Mouse (Mus musculus): ENCODE data around the gene Uck2. TPM values are rescaled to one million over a fixed set of nuclear protein-coding genes. Genes with fewer than 3 reads are reported as not detected.

Gene Uck2
- polyA plus RNA-seq, 1 experiment from 2014 or later = 68.8 TPM

DNA sequence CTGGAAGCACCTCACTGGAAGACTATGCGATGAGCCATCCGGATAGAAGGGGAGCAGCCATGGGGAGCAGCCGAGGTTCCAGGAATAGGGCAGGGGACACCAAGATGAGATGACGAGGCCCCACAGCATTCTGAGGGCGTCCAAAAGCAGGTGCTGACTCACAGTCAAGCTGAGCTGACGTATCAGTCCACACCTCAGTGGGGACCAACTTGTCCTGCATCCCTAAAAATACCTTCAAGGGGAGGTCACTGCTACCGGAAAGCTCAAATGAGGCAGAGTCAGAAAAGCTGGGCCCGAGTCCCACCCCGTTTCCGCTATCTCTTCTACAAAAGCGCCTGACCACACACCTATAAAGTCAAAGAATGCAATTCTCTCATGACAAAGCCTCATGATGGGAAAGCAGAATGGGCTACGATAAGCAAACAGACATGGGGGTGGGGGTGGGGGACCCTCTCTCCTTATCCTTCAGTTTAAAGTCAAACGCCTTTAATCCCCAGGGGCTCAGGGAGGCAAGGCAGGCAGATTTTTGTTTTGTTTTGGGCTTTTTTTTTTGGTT, 5.9 kb downstream of the Uck2 start:
- Histone ChIP-seq H3K36me3 (ENCODE audit: control insufficient read depth, insufficient read depth) (no peaks in the 10 kb centered on the region), H3K4me2 (ENCODE audit: low read depth, low read length) (peak overlapping the region; percentile 19; the same call in 1 of the 2 replicates), H3K4me3 (ENCODE audit: low read length) (no peak overlapping the region), H3K9ac (ENCODE audit: low read length) (no peak overlapping the region), H3K27ac (ENCODE audit: low read length) (peak overlapping the region; percentile 45), H3K9me3 (replicated peaks; ENCODE audit: control insufficient read depth, low read length) (no peaks in the 10 kb centered on the region), H3K4me1 (ENCODE audit: control insufficient read depth, insufficient read depth, low read length) (peaks cover 27% of the 10 kb centered on the region), H3K27me3 (ENCODE audit: control insufficient read depth, insufficient read depth, low read length) (no peaks in the 10 kb centered on the region)
- ATAC-seq (replicated peaks; ENCODE audit: extremely low read depth, insufficient read depth, low FRiP score) = no peak
- 53% methylated on average over 13 of the region's 13 CpGs for WGBS

DNA sequence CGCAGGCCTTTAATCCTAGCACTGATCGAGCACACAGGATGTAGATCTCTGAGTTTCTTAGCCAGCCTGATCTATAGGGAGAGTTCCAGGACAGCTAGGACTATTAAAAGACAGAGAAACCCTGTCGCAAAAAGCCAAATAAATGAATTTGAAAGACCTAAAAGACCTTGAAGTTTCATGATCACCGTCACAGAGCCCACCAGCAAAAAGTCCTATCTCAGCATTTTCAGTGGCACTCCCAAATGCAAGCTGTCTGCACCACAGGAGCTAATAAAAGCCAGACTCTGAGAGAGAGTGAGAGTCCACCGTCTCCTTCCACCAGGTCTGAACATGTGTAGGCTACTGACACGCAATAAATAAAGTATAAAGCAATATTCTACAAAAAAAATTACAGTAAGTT, 6.7 kb downstream of the Uck2 start:
- 66% methylated on average over 6 of the region's 6 CpGs for WGBS
- Histone ChIP-seq H3K4me1 (ENCODE audit: control insufficient read depth, insufficient read depth, low read length) (peaks cover 35% of the 10 kb centered on the region), H3K27ac (ENCODE audit: low read length) (peak overlapping the region; percentile 25; the same call in 1 of the 2 replicates)

DNA sequence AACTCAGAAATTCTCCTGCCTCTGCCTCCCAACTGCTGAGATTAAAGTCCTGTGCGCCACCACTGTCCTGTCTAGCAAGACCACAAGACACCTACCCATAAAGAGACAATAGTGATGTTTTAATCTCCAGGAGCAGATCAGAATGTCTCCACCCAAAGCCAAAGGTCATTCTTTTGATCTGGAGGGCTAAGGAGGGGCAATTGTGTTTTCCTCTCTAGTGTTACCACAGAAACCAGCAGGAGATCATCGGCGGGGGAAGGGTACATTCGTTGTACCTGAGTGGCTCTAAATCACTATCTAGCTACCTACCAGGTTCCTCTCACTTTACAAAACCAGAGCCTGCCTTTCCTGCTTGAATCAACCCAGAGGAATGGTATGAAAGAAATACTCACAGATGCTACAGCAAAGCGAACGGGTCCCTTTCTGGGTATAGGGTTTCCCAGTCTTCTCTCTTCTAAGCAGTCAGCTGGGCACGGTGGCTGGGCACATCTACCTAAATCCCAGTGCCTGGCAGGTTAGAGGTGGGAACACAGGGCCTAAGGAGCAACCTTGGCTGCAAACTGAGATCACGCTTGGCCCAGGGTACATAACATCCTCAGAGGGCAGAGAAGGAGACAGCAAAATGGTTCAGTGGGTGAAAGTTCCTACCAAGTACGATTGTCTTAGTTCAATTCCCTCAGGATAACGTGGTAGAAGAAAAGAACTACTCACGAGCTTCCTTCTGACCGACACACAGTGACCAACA, 10.3 kb downstream of the Uck2 start:
- peaks cover 52% of the 10 kb centered on the region for H3K4me1 ChIP-seq (ENCODE audit: control insufficient read depth, insufficient read depth, low read length)

More for the DNA sequence above, 6.7 kb downstream of the Uck2 start:
- ATAC-seq (replicated peaks; ENCODE audit: extremely low read depth, insufficient read depth, low FRiP score) = no peak
- Histone ChIP-seq H3K36me3 (ENCODE audit: control insufficient read depth, insufficient read depth) (no peaks in the 10 kb centered on the region), H3K27me3 (ENCODE audit: control insufficient read depth, insufficient read depth, low read length) (no peaks in the 10 kb centered on the region), H3K9me3 (replicated peaks; ENCODE audit: control insufficient read depth, low read length) (no peaks in the 10 kb centered on the region), H3K4me2 (ENCODE audit: low read depth, low read length) (peak overlapping the region; percentile 19; the same call in 1 of the 2 replicates), H3K9ac (ENCODE audit: low read length) (no peak overlapping the region), H3K4me3 (ENCODE audit: low read length) (no peak overlapping the region)

DNA sequence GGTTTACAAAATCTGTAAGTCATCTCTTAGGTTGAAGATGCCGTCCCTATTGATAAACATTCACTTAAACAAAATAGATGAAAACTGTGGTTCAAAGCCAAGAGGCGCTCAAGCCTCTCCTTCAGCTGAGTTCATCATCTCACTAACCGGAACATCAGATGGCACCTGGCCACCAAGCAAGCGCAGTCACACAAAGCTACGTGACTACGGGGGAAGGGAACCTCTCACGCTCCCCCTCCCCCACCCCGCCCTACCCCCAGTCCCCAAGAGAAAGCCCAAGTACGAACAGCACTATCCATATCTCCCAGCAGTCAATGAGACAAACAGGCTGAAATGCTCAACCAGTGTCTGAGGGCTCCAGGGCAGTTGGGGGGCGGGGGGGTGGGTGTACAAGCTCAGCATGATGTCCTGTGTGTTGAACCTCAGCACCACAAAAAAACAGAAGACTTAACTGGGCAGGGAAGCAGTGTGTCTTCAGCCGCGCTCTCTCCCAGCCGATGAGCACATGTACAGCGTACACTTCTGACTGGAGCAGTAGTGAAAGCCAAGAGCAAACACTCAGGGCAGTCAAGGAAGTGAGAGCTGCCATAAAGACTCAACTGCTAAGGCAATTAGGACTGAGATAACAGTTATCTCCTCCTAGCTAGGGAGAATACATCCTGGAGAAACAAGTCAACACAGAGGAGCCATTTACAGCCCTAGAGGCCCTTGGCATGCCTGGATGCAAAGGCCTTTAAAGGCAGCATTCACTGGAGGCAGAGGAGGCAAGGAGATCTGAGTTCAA, 11.5 kb downstream of the Uck2 start:
- H3K9ac ChIP-seq (ENCODE audit: low read length) = peak overlapping the region; percentile 35; the same call in 1 of the 2 replicates
- peaks cover 56% of the 10 kb centered on the region for H3K4me1 ChIP-seq (ENCODE audit: control insufficient read depth, insufficient read depth, low read length)
- H3K27ac ChIP-seq (ENCODE audit: low read length) = peak overlapping the region; percentile 78
- H3K4me3 ChIP-seq (ENCODE audit: low read length) = peak overlapping the region; percentile 20; the same call in 1 of the 2 replicates
- peak overlapping the region; percentile 53 for H3K4me2 ChIP-seq (ENCODE audit: low read depth, low read length)
- no peaks in the 10 kb centered on the region for H3K36me3 ChIP-seq (ENCODE audit: control insufficient read depth, insufficient read depth)
- WGBS = 25% methylated on average over 14 of the region's 14 CpGs
- H3K27me3 ChIP-seq (ENCODE audit: control insufficient read depth, insufficient read depth, low read length) = no peaks in the 10 kb centered on the region
- no peaks in the 10 kb centered on the region for H3K9me3 ChIP-seq (replicated peaks; ENCODE audit: control insufficient read depth, low read length)
- no peak for ATAC-seq (replicated peaks; ENCODE audit: extremely low read depth, insufficient read depth, low FRiP score)

More for the DNA sequence above, 10.3 kb downstream of the Uck2 start:
- Histone ChIP-seq H3K9ac (ENCODE audit: low read length) (no peak overlapping the region), H3K9me3 (replicated peaks; ENCODE audit: control insufficient read depth, low read length) (no peaks in the 10 kb centered on the region), H3K4me3 (ENCODE audit: low read length) (no peak overlapping the region), H3K27me3 (ENCODE audit: control insufficient read depth, insufficient read depth, low read length) (no peaks in the 10 kb centered on the region), H3K27ac (ENCODE audit: low read length) (no peak overlapping the region), H3K36me3 (ENCODE audit: control insufficient read depth, insufficient read depth) (no peaks in the 10 kb centered on the region), H3K4me2 (ENCODE audit: low read depth, low read length) (no peak overlapping the region)
- WGBS = 82% methylated on average over 12 of the region's 12 CpGs
- ATAC-seq (replicated peaks; ENCODE audit: extremely low read depth, insufficient read depth, low FRiP score) = no peak

DNA sequence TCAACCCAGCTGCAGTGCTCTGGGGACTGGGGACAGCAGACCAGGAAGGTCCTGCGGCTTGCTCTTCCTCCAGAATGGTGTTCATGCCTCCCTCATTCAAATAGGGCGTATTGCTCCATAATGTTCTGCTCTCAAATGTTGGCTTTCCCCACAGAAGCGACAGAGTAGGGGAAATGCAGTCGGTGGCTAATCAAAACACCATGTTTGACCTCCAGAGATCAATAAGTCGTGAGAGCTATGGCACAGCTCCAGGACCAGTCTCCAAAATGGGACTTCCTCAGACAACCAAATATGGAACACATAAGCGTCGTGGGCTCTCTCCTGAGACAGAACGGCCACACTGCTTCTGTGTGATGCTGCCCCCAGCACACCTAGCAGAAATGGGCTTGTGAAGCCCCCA, 13.3 kb downstream of the Uck2 start:
- Histone ChIP-seq H3K9me3 (replicated peaks; ENCODE audit: control insufficient read depth, low read length) (no peaks in the 10 kb centered on the region), H3K4me1 (ENCODE audit: control insufficient read depth, insufficient read depth, low read length) (peaks cover 61% of the 10 kb centered on the region), H3K4me2 (ENCODE audit: low read depth, low read length) (0 out of 2 replicates have a peak overlapping the region, but pooled peaks have one; percentile 2), H3K9ac (ENCODE audit: low read length) (peak overlapping the region; percentile 14; the same call in 1 of the 2 replicates), H3K36me3 (ENCODE audit: control insufficient read depth, insufficient read depth) (no peaks in the 10 kb centered on the region), H3K4me3 (ENCODE audit: low read length) (no peak overlapping the region), H3K27ac (ENCODE audit: low read length) (peak overlapping the region; percentile 17), H3K27me3 (ENCODE audit: control insufficient read depth, insufficient read depth, low read length) (no peaks in the 10 kb centered on the region)
- no peak for ATAC-seq (replicated peaks; ENCODE audit: extremely low read depth, insufficient read depth, low FRiP score)
- WGBS = 36% methylated on average over 8 of the region's 8 CpGs

DNA sequence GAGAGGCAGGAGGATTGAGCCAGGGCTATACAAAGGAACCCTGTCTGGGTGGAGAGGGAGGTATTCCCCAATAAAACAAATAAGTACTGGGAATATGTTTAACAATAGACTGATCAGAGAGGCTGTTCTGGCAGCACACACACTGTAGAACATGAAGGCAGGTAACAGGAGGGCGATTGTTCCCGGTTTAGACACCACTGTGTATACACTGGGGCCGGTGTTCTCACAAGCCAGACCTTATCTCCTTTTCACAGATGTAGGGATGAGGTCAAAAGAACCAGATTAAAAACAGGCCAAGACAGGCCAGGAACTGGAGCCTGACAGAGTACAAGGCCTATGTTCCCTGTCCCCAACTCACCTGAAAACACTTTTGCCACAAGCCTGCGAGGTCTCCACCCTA, 13.8 kb downstream of the Uck2 start:
- peak overlapping the region; percentile 17 for H3K27ac ChIP-seq (ENCODE audit: low read length)
- peaks cover 61% of the 10 kb centered on the region for H3K4me1 ChIP-seq (ENCODE audit: control insufficient read depth, insufficient read depth, low read length)
- H3K36me3 ChIP-seq (ENCODE audit: control insufficient read depth, insufficient read depth) = no peaks in the 10 kb centered on the region
- peak overlapping the region; percentile 2; the same call in 1 of the 2 replicates for H3K4me2 ChIP-seq (ENCODE audit: low read depth, low read length)
- WGBS = 37% methylated on average over 4 of the region's 4 CpGs
- no peak overlapping the region for H3K9ac ChIP-seq (ENCODE audit: low read length)
- H3K27me3 ChIP-seq (ENCODE audit: control insufficient read depth, insufficient read depth, low read length) = no peaks in the 10 kb centered on the region
- no peak for ATAC-seq (replicated peaks; ENCODE audit: extremely low read depth, insufficient read depth, low FRiP score)
- H3K4me3 ChIP-seq (ENCODE audit: low read length) = no peak overlapping the region
- no peaks in the 10 kb centered on the region for H3K9me3 ChIP-seq (replicated peaks; ENCODE audit: control insufficient read depth, low read length)

DNA sequence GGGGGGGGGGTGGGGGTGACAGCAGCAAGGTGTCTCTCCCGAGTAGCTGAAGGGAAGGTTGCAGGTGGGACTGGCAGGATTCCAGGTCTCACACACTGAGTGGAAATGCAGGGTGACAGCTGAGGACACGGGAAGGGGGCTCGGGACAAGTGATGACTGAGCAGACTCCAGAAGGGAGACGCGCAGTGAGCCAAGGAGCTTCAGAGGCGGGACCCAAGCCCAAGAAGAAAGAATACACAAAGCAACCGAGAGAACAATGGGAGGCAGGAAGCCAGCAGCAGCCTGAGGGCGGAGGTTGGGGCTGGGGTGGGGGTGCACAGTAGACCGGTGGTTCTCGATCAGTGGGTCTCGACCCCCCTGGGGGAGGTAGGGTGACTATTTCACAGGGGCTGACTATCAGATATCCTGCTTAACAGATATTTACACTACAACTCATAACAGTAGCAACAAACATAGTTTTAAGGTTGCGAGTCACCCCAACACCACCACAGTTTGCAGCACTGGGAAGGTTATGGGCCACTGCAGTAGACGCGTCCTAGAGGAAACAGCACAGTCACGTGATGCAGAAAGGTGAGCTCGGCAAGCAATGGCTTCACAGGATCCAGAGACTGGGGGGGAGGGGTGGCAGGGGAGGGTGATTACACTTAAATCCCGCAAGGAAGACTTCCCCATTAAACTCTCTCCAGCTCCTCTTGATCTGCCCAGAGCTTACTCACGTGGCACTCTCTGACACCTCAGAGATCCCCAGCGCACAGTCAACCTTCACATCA, 14.6 kb downstream of the Uck2 start:
- peak overlapping the region; percentile 97 for H3K27ac ChIP-seq (ENCODE audit: low read length)
- H3K4me1 ChIP-seq (ENCODE audit: control insufficient read depth, insufficient read depth, low read length) = peaks cover 61% of the 10 kb centered on the region
- no peaks in the 10 kb centered on the region for H3K9me3 ChIP-seq (replicated peaks; ENCODE audit: control insufficient read depth, low read length)
- peak; percentile 45 for ATAC-seq (replicated peaks; ENCODE audit: extremely low read depth, insufficient read depth, low FRiP score)
- peak overlapping the region; percentile 54 for H3K4me2 ChIP-seq (ENCODE audit: low read depth, low read length)
- no peaks in the 10 kb centered on the region for H3K36me3 ChIP-seq (ENCODE audit: control insufficient read depth, insufficient read depth)
- 9% methylated on average over 19 of the region's 19 CpGs for WGBS
- peak overlapping the region; percentile 57 for H3K9ac ChIP-seq (ENCODE audit: low read length)
- no peaks in the 10 kb centered on the region for H3K27me3 ChIP-seq (ENCODE audit: control insufficient read depth, insufficient read depth, low read length)
- peak overlapping the region; percentile 37 for H3K4me3 ChIP-seq (ENCODE audit: low read length)

DNA sequence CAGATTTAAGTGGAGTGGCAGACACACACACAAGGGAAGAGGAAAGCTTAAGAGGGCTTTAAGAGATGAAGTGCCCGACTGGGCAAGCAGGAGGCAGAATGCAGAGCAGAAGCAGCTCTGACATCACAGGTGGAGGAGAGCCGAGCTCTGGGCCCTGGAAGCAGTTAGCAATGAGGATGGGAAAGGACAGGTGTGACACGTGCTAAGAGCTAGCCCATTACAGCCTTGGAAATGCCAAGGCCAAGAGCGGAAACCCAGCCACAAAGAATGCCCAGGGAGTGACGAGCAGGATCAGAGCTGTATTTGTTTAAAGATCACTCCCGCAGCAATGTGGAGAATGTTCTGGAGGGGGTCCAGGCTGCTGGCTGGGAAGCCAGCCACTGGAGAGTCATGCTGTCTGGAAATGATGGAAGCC, 15.3 kb downstream of the Uck2 start:
- Histone ChIP-seq H3K9ac (ENCODE audit: low read length) (peak overlapping the region; percentile 39), H3K36me3 (ENCODE audit: control insufficient read depth, insufficient read depth) (no peaks in the 10 kb centered on the region), H3K9me3 (replicated peaks; ENCODE audit: control insufficient read depth, low read length) (no peaks in the 10 kb centered on the region), H3K27ac (ENCODE audit: low read length) (peak overlapping the region; percentile 97), H3K27me3 (ENCODE audit: control insufficient read depth, insufficient read depth, low read length) (no peaks in the 10 kb centered on the region), H3K4me2 (ENCODE audit: low read depth, low read length) (peak overlapping the region; percentile 54), H3K4me1 (ENCODE audit: control insufficient read depth, insufficient read depth, low read length) (peaks cover 61% of the 10 kb centered on the region), H3K4me3 (ENCODE audit: low read length) (peak overlapping the region; percentile 37)
- ATAC-seq (replicated peaks; ENCODE audit: extremely low read depth, insufficient read depth, low FRiP score) = peak; percentile 62
- 9% methylated on average over 6 of the region's 6 CpGs for WGBS

Measured in heart, embryonic 16.5 days (tissue).